32 mouse cellular contexts compared by ENCODE assay signal in the genomic region with DNA sequence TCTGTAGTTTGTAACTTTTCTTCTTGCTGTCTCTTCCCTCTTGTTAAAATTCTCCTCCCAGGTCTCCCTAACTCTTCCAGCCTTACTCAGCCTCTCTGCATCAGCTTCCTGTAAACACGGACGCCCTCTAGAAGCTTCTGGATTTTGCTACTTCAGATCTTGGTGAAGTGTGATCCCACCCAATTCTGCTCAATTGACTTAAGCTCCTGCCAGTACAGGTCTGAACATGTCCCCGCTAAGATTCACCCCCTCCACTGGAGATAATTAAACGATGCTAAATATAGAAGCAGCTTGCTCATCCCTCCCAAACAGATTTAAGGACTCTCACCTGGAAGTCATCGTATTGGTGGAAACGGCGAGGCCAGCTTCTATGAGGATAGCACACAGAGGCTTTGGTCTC. TPM values are rescaled to one million over a fixed set of nuclear protein-coding genes. Genes with fewer than 3 reads are reported as not detected.
DNase-seq lines count a peak whose midpoint lies in the region; ATAC-seq and TF ChIP-seq lines count a peak whose summit lies in the region.
"Had no signal": no experiment of that assay in that cellular context is flagged by ENCODE, and none has a peak within 500 bp of the region (broad histone marks: within the 10 kb centered on the region; RNA-seq: fewer than 3 reads in every experiment).

No protein-coding gene starts in this region.

- no peak overlapping the region for H3K4me2 ChIP-seq in forebrain, embryonic 15.5 days (replicated peaks)
- H3K4me2 ChIP-seq in forebrain, embryonic 13.5 days: no peak overlapping the region
- H3K4me2 ChIP-seq in hindbrain, embryonic 13.5 days: no peak overlapping the region
- H3K4me2 ChIP-seq: heart, embryonic 15.5 days; hindbrain, embryonic 15.5 days; intestine, embryonic 15.5 days; midbrain, embryonic 15.5 days; neural tube, embryonic 15.5 days had no signal

- peaks cover 35% of the 10 kb centered on the region for H3K4me1 ChIP-seq in forebrain, embryonic 15.5 days
- peaks cover 47% of the 10 kb centered on the region for H3K4me1 ChIP-seq in forebrain, embryonic 13.5 days
- peaks cover 58% of the 10 kb centered on the region for H3K4me1 ChIP-seq in hindbrain, embryonic 10.5 days (replicated peaks)
- H3K4me1 ChIP-seq in hindbrain, embryonic 13.5 days (replicated peaks): peaks cover 48% of the 10 kb centered on the region
- peaks cover 20% of the 10 kb centered on the region for H3K4me1 ChIP-seq in olfactory bulb, adult 2 months (ENCODE audit: control insufficient read depth, insufficient read depth, low read length)

- H3K4me3 ChIP-seq in forebrain, embryonic 15.5 days: no peak overlapping the region
- H3K4me3 ChIP-seq in forebrain, embryonic 13.5 days: no peak overlapping the region
- H3K4me3 ChIP-seq in hindbrain, embryonic 10.5 days: no peak overlapping the region
- H3K4me3 ChIP-seq in hindbrain, embryonic 13.5 days: no peak overlapping the region
- no peak overlapping the region for H3K4me3 ChIP-seq in olfactory bulb, adult 2 months (ENCODE audit: insufficient read depth, low read depth, low read length)
- no peak overlapping the region for H3K4me3 ChIP-seq in left cerebral cortex, adult 2 months
- H3K4me3 ChIP-seq: heart, embryonic 15.5 days; hindbrain, embryonic 15.5 days; intestine, embryonic 15.5 days; midbrain, embryonic 15.5 days; neural tube, embryonic 15.5 days had no signal

- TF ChIP-seq CTCF in olfactory bulb, adult 2 months (IDR thresholded peaks at IDR 0.05; ENCODE audit: insufficient read depth, low read depth, low read length): no peak
- no peak for TF ChIP-seq CTCF in left cerebral cortex, adult 2 months (IDR thresholded peaks at IDR 0.05)

- no peaks in the 10 kb centered on the region for H3K27me3 ChIP-seq in forebrain, embryonic 15.5 days
- H3K27me3 ChIP-seq in forebrain, embryonic 13.5 days: no peaks in the 10 kb centered on the region
- H3K27me3 ChIP-seq in hindbrain, embryonic 10.5 days (ENCODE audit: insufficient read depth, poor library complexity, severe bottlenecking): peaks cover 31% of the 10 kb centered on the region
- 0 out of 2 replicates have a peak, but pooled peaks cover 4% of the 10 kb centered on the region for H3K27me3 ChIP-seq in hindbrain, embryonic 13.5 days
- H3K27me3 ChIP-seq: heart, embryonic 15.5 days; hindbrain, embryonic 15.5 days; intestine, embryonic 15.5 days; midbrain, embryonic 15.5 days; neural tube, embryonic 15.5 days had no signal

- 78% methylated on average over 7 of the region's 7 CpGs for WGBS in forebrain, embryonic 15.5 days
- 79% methylated on average over 7 of the region's 7 CpGs for WGBS in forebrain, embryonic 13.5 days
- WGBS in hindbrain, embryonic 10.5 days: 78% methylated on average over 7 of the region's 7 CpGs
- WGBS in hindbrain, embryonic 13.5 days: 77% methylated on average over 7 of the region's 7 CpGs
- 42% methylated on average over 7 of the region's 7 CpGs for WGBS in olfactory bulb, adult 2 months

- H3K9ac ChIP-seq in forebrain, embryonic 15.5 days (replicated peaks): no peak overlapping the region
- H3K9ac ChIP-seq in forebrain, embryonic 13.5 days: no peak overlapping the region
- no peak overlapping the region for H3K9ac ChIP-seq in hindbrain, embryonic 13.5 days
- H3K9ac ChIP-seq: heart, embryonic 15.5 days; hindbrain, embryonic 15.5 days; intestine, embryonic 15.5 days; liver, embryonic 14.5 days; midbrain, embryonic 15.5 days; neural tube, embryonic 15.5 days had no signal

- ATAC-seq in forebrain, embryonic 15.5 days (replicated peaks): no peak
- ATAC-seq in forebrain, embryonic 13.5 days: no peak
- ATAC-seq in hindbrain, embryonic 13.5 days (ENCODE audit: low FRiP score): no peak
- ATAC-seq: activated CD4-positive, CD25-positive, alpha-beta regulatory T cell, adult 4 months; intestine, embryonic 15.5 days; midbrain, embryonic 15.5 days had no signal

- H3K9me3 ChIP-seq in forebrain, embryonic 15.5 days: no peaks in the 10 kb centered on the region
- no peaks in the 10 kb centered on the region for H3K9me3 ChIP-seq in forebrain, embryonic 13.5 days (replicated peaks)
- no peaks in the 10 kb centered on the region for H3K9me3 ChIP-seq in hindbrain, embryonic 10.5 days
- H3K9me3 ChIP-seq in hindbrain, embryonic 13.5 days: no peaks in the 10 kb centered on the region
- H3K9me3 ChIP-seq: heart, embryonic 15.5 days; hindbrain, embryonic 15.5 days; intestine, embryonic 15.5 days; midbrain, embryonic 15.5 days; neural tube, embryonic 15.5 days had no signal

- intact Hi-C loops in left cerebral cortex, adult 2 months (cut with DNase I): no loop called here

- no peak for DNase-seq in hindbrain, embryonic 10.5 days (ENCODE audit: low spot score)
- peak; percentile 65 for DNase-seq in brain, adult 2 months (ENCODE audit: low read depth, low spot score)
- no peak for DNase-seq in left cerebral cortex, adult 2 months (ENCODE audit: extremely low spot score in 1 of 2, low spot score in 2 of 2)
- DNase-seq: adrenal gland, adult 2 months; adrenal gland, postnatal 36 days; cerebellum, adult 2 months; cerebellum, postnatal 14 days; gastrocnemius, postnatal 14 days; heart, postnatal 36 days; kidney, adult 2 months; kidney, postnatal 36 days; liver; lung, adult 2 months; lung, postnatal 10 days; thymus, adult 2 months; thymus, postnatal 4 days had no signal

- H3K36me3 ChIP-seq in forebrain, embryonic 15.5 days: no peaks in the 10 kb centered on the region
- H3K36me3 ChIP-seq in forebrain, embryonic 13.5 days (ENCODE audit: poor library complexity, severe bottlenecking): no peaks in the 10 kb centered on the region
- no peaks in the 10 kb centered on the region for H3K36me3 ChIP-seq in hindbrain, embryonic 10.5 days
- no peaks in the 10 kb centered on the region for H3K36me3 ChIP-seq in hindbrain, embryonic 13.5 days
- H3K36me3 ChIP-seq: heart, embryonic 15.5 days; hindbrain, embryonic 15.5 days; intestine, embryonic 15.5 days; midbrain, embryonic 15.5 days; neural tube, embryonic 15.5 days had no signal

- peak overlapping the region; percentile 94 for H3K27ac ChIP-seq in forebrain, embryonic 15.5 days (replicated peaks)
- no peak overlapping the region; the same call in 1 of the 2 replicates for H3K27ac ChIP-seq in forebrain, embryonic 13.5 days
- peak overlapping the region; percentile 70; the same call in 1 of the 2 replicates for H3K27ac ChIP-seq in hindbrain, embryonic 10.5 days
- no peak overlapping the region for H3K27ac ChIP-seq in hindbrain, embryonic 13.5 days
- H3K27ac ChIP-seq in olfactory bulb, adult 2 months (ENCODE audit: insufficient read depth, low read depth, low read length): peak overlapping the region; percentile 42
- no peak overlapping the region for H3K27ac ChIP-seq in left cerebral cortex, adult 2 months
- H3K27ac ChIP-seq: intestine, embryonic 15.5 days; liver, embryonic 14.5 days; macrophage had no signal

- no peak for TF ChIP-seq POLR2A in olfactory bulb, adult 2 months (IDR thresholded peaks at IDR 0.05; ENCODE audit: insufficient read depth, low read depth, low read length)

RNA-seq across cellular contexts. Expression of gene March10, which starts 53.5 kb away (rescaled TPM):
- polyA plus RNA-seq in forebrain, embryonic 15.5 days (2015; fragmentation: Nextera tagmentation; extraction: Ambion mirVana): 0.34 and 0.50 TPM in 2 replicates
- not detected in 2 replicates for polyA plus RNA-seq in forebrain, embryonic 13.5 days (2015; fragmentation: Nextera tagmentation; extraction: Ambion mirVana)
- polyA plus RNA-seq in hindbrain, embryonic 10.5 days (2016; fragmentation: Nextera tagmentation; extraction: Ambion mirVana): 0.39 and 0.41 TPM in 2 replicates
- 0.42 and 0.56 TPM in 2 replicates for polyA plus RNA-seq in hindbrain, embryonic 13.5 days (2015; fragmentation: Nextera tagmentation; extraction: Ambion mirVana)
- polyA plus RNA-seq in olfactory bulb, adult 2 months (2012; ENCODE audit: insufficient read depth, insufficient read length, low replicate concordance, missing spikeins): not detected in 2 replicates
- 1 to 10 TPM; 2.0 to 3.8 TPM for total RNA-seq in left cerebral cortex, adult 2 months (2021)
- total RNA-seq: adrenal gland, adult 2 months; adrenal gland, postnatal 36 days; gastrocnemius, postnatal 14 days; granulocyte monocyte progenitor cell, adult 5-6 weeks; heart, postnatal 36 days; megakaryocyte-erythroid progenitor cell, adult 5-6 weeks had no signal
- polyA plus RNA-seq: activated CD4-positive, CD25-positive, alpha-beta regulatory T cell, adult 4 months; adrenal gland, adult 2 months; forebrain, embryonic 11.5 days; heart, embryonic 15.5 days; intestine, embryonic 15.5 days; limb, embryonic 11.5 days; liver, embryonic 14.5 days; macrophage had no signal

Comparison
In these comparisons a context has a peak if more than half of its experiments do, and no peak if none do; other contexts are left out.
1. H3K27ac ChIP-seq: peak in forebrain, embryonic 15.5 days (single experiment), hindbrain, embryonic 10.5 days (single experiment) and olfactory bulb, adult 2 months (single experiment); none in forebrain, embryonic 13.5 days (single experiment), hindbrain, embryonic 13.5 days (single experiment) and left cerebral cortex, adult 2 months (single experiment).